ENCODE assay signal across 8 mouse cellular contexts in the genomic region with DNA sequence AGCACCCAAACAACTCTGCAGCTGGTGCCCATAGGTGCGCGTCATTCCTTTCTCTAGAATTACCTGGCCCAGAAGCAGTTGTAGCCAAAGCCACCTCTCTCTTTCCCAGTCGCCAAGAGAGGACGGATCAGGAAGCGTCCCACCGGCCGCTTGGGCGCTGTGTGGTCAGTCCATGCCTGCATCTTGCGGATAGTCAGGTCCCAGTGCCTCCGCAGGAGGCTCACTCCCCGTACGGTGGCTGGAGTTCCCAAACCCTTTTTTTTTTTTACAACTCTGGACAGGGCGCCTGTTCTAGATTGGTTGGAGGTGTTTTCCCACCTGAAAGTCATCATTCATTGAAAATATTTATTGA. TPM values are rescaled to one million over a fixed set of nuclear protein-coding genes. Genes with fewer than 3 reads are reported as not detected.
DNase-seq lines count a peak whose midpoint lies in the region; ATAC-seq and TF ChIP-seq lines count a peak whose summit lies in the region.

No protein-coding gene starts in this region.

- no peak for TF ChIP-seq CTCF in liver, adult 2 months (IDR thresholded peaks at IDR 0.05; ENCODE audit: low read depth, low read length)
- no peak for TF ChIP-seq CTCF in embryonic fibroblast, embryonic 13.5 days (IDR thresholded peaks at IDR 0.05; ENCODE audit: borderline replicate concordance, insufficient read depth, low read length)

- no peaks in the 10 kb centered on the region for H3K9me3 ChIP-seq in limb, embryonic 10.5 days (replicated peaks)
- 0 out of 2 replicates have a peak, but pooled peaks cover 5% of the 10 kb centered on the region for H3K9me3 ChIP-seq in neural tube, embryonic 12.5 days

- no peak for DNase-seq in liver, adult 2 months (ENCODE audit: extremely low read depth, low read depth, low spot score)
- no peak for DNase-seq in liver
- DNase-seq in limb, embryonic 10.5 days (ENCODE audit: low spot score): no peak
- DNase-seq in thymus, adult 18-20 months: no peak
- no peak for DNase-seq in embryo, embryonic 10 days (ENCODE audit: low spot score)
- no peak for DNase-seq in layer of hippocampus, adult 18-20 months (ENCODE audit: low spot score in 2 of 2)

- ATAC-seq in neural tube, embryonic 12.5 days (ENCODE audit: low FRiP score, low read depth): peak; percentile 49; the same call in 1 of the 2 replicates

- H3K36me3 ChIP-seq in liver, adult 2 months (ENCODE audit: control insufficient read depth, insufficient read depth, low read length): no peaks in the 10 kb centered on the region
- no peaks in the 10 kb centered on the region for H3K36me3 ChIP-seq in limb, embryonic 10.5 days
- H3K36me3 ChIP-seq in neural tube, embryonic 12.5 days: no peaks in the 10 kb centered on the region

- H3K4me2 ChIP-seq in neural tube, embryonic 12.5 days (replicated peaks): peak overlapping the region; percentile 71

- H3K27ac ChIP-seq in liver, adult 2 months (replicated peaks; ENCODE audit: insufficient read depth, low read depth, low read length): peak overlapping the region; percentile 65
- no peak overlapping the region for H3K27ac ChIP-seq in embryonic fibroblast, embryonic 13.5 days (ENCODE audit: insufficient read depth, low read length)
- H3K27ac ChIP-seq in limb, embryonic 10.5 days: peak overlapping the region; percentile 94
- no peak overlapping the region for H3K27ac ChIP-seq in neural tube, embryonic 12.5 days

- H3K79me2 ChIP-seq in liver, adult 2 months (ENCODE audit: control insufficient read depth, insufficient read depth, low read length): no peaks in the 10 kb centered on the region

- H3K9ac ChIP-seq in liver, adult 2 months (ENCODE audit: low read depth, low read length): peak overlapping the region; percentile 69
- peak overlapping the region; percentile 73 for H3K9ac ChIP-seq in neural tube, embryonic 12.5 days

- WGBS in liver, adult 2 months: 2% methylated on average over 13 of the region's 13 CpGs
- under 1% methylated on average over 13 of the region's 13 CpGs for WGBS in limb, embryonic 10.5 days
- WGBS in neural tube, embryonic 12.5 days: 2% methylated on average over 13 of the region's 13 CpGs

- H3K4me1 ChIP-seq in liver, adult 2 months (ENCODE audit: control insufficient read depth, insufficient read depth, low read length): no peaks in the 10 kb centered on the region; the same call in 1 of the 2 replicates
- H3K4me1 ChIP-seq in embryonic fibroblast, embryonic 13.5 days (ENCODE audit: control insufficient read depth, insufficient read depth, low read length): no peaks in the 10 kb centered on the region
- peaks cover 20% of the 10 kb centered on the region for H3K4me1 ChIP-seq in limb, embryonic 10.5 days
- H3K4me1 ChIP-seq in neural tube, embryonic 12.5 days: peaks cover 15% of the 10 kb centered on the region

- no peak for TF ChIP-seq POLR2A in liver, adult 2 months (IDR thresholded peaks at IDR 0.05; ENCODE audit: extremely low read depth, insufficient read depth, low read length)
- TF ChIP-seq POLR2A in embryonic fibroblast, embryonic 13.5 days (IDR thresholded peaks at IDR 0.05; ENCODE audit: low read depth, low read length): no peak; the same call in 1 of the 2 replicates

- H3K27me3 ChIP-seq in liver, adult 2 months (ENCODE audit: control insufficient read depth, insufficient read depth, low read length): no peaks in the 10 kb centered on the region
- no peaks in the 10 kb centered on the region for H3K27me3 ChIP-seq in limb, embryonic 10.5 days (ENCODE audit: low read depth, poor library complexity, severe bottlenecking)
- no peaks in the 10 kb centered on the region for H3K27me3 ChIP-seq in neural tube, embryonic 12.5 days (replicated peaks)

- peak overlapping the region; percentile 67 for H3K4me3 ChIP-seq in liver, adult 2 months (ENCODE audit: insufficient read depth, low read depth, low read length)
- peak overlapping the region; percentile 54 for H3K4me3 ChIP-seq in embryonic fibroblast, embryonic 13.5 days (ENCODE audit: insufficient read depth, low read length)
- peak overlapping the region; percentile 68 for H3K4me3 ChIP-seq in limb, embryonic 10.5 days
- H3K4me3 ChIP-seq in neural tube, embryonic 12.5 days: peak overlapping the region; percentile 55

RNA-seq across cellular contexts. Expression of a gene that starts 35.4 kb away (rescaled TPM):
- total RNA-seq in liver, adult 2 months (2014; rRNA removed): 264 and 310 TPM in 2 replicates
- 147 and 153 TPM in 2 replicates for polyA plus RNA-seq in liver, adult 2 months (2012; rRNA removed)
- polyA plus RNA-seq in embryonic fibroblast, embryonic 13.5 days (2011; ENCODE audit: insufficient read length, low read depth, missing spikeins): 542 and 820 TPM in 2 replicates
- 2,611 and 2,929 TPM in 2 replicates for polyA plus RNA-seq in limb, embryonic 10.5 days (2016; fragmentation: Nextera tagmentation; extraction: Ambion mirVana)
- 3,506 and 3,654 TPM in 2 replicates for polyA plus RNA-seq in neural tube, embryonic 12.5 days (2016; fragmentation: Nextera tagmentation; extraction: Ambion mirVana)
- total RNA-seq in layer of hippocampus, adult 18-20 months (2021): 100 to 1,000 TPM; 316 to 322 TPM

RNA-seq across cellular contexts. Expression of a gene that starts 52.5 kb away (rescaled TPM):
- 13.1 and 13.7 TPM in 2 replicates for total RNA-seq in liver, adult 2 months (2014; rRNA removed)
- polyA plus RNA-seq in liver, adult 2 months (2012; rRNA removed): 5.7 and 6.3 TPM in 2 replicates
- 66.3 and 69.4 TPM in 2 replicates for polyA plus RNA-seq in embryonic fibroblast, embryonic 13.5 days (2011; ENCODE audit: insufficient read length, low read depth, missing spikeins)
- 17.0 and 19.2 TPM in 2 replicates for polyA plus RNA-seq in limb, embryonic 10.5 days (2016; fragmentation: Nextera tagmentation; extraction: Ambion mirVana)
- polyA plus RNA-seq in neural tube, embryonic 12.5 days (2016; fragmentation: Nextera tagmentation; extraction: Ambion mirVana): 27.9 and 31.0 TPM in 2 replicates
- 10 to 100 TPM; 34.3 to 34.8 TPM for total RNA-seq in layer of hippocampus, adult 18-20 months (2021)

Comparison
In these comparisons a context has a peak if more than half of its experiments do, and no peak if none do; other contexts are left out.
1. H3K27ac ChIP-seq: peak in liver, adult 2 months (single experiment) and limb, embryonic 10.5 days (single experiment); none in embryonic fibroblast, embryonic 13.5 days (single experiment) and neural tube, embryonic 12.5 days (single experiment).
2. Peak in every context shown above with its lines, with median percentiles within 50 percentile points of each other: H3K4me3 ChIP-seq.